Mouse (Mus musculus): ENCODE results near the gene Inafm2.

- TF ChIP-seq POLR2A (IDR thresholded peaks at IDR 0.05; ENCODE audit: borderline replicate concordance, extremely low read depth, low read depth, low read length) (no peak), CTCF (IDR thresholded peaks at IDR 0.05; ENCODE audit: insufficient read depth, low read length) (0 out of 2 replicates have a peak, but pooled peaks have one; percentile 10)
Measured at GRCm38 (mm10) chr2:118766041-118767033, 20.8 kb downstream of the Inafm2 start.
